Mouse (Mus musculus) frontal cortex, adult (tissue): Measurements from ENCODE around the gene Tcf12.

ENCODE experiments used
- ATAC-seq: cut with Nextera tagmentation; 2 replicates; pipeline ENCODE4 v1.9.2; 2017; ENCODE audit warnings: mild to moderate bottlenecking, moderate library complexity, mixed read lengths; ENCODE audit not compliant: low TSS enrichment

Gene Tcf12

DNA sequence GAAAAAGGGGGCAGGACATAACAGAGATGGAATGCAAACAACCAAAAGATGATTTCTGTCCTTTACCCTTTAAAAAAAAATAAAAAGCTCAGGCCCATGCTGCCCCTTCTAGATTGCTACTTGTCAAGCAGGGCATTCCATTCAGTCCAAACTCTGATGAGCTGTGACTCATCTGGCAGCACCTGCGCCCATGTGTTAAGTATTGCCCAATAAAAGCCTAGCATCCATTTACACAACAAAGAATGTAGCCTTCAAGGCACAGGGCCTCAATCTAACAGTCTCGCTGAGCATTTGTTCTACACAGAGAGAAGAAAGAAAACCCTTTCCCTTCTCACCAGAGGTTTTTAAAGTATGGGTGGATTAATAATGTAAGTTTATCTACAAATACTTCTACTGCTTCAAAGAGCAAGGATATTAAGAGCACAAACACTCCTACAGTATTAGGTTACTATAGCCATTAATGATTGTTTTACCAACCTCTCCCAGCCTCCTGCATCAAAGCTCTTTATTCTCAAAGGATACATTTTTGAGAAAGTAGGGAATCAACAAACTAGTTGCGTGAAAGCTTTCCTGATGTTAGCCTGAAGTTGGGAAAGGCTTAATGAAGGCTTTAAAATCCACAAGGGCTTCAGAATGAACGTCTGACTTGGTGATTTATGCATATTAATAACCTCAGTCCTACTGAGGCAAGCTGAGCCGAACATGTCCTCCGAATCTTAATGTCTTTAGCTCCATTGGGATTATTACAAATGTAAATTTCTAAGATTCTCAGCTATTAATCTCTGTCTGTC lies 195.6 kb downstream of the Tcf12 start:
- no peak for ATAC-seq

DNA sequence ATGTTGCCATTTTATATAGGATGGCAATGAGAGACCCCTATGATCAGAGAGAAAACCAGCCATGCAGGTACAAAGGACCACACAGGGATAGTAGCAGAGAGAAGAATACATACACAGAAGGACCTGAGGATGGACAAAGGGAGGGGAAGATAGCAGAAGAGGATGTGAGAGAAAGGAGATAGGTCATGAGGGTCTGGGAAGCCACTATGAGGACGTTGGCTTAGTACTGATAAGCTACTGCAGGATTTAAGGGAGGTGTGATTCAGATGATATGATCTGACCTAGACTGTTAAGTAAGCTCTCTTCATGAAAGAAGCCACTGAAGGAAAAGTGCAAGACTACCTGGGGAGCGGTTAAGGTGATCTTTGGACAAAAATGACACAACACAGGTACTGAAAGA lies 205.1 kb downstream of the Tcf12 start:
- ATAC-seq = no peak

DNA sequence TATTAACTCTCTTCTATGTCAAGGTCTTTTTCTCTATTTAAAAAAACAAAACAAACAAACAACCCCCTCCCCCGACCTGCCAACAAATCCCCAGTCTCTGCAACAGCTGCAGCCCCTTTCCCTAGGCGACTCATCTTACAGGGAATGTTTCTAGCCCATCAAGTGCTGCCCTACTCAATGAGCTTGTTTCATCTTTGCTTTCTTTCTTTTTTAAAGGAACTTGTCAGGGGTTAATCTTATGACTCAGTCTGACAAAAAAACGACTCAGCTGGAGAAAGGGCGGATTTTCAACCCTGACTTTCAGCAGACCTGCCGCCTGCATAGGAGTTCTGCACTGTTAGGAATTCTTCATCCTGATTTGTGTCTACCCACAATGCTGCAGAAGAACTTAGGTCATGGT lies 212.8 kb downstream of the Tcf12 start:
- ATAC-seq = no peak

DNA sequence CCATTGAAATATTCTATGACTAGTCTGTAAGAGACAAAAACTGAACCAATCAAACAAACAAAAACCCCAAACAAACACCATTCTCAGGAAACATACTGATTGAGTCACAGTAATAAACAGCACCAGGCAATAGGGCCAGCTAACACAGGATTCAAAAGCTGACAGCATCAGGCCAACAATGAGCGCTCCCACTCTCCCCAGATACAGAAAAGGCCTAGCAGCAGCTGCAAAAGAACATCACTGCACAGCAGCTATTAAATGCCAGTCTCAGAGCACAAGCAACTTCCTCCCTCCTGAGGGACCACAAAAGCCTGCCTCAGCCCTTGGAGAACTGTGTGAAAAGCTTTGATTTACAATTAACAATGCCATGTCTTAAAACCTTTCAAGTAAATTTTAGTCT lies 214.3 kb downstream of the Tcf12 start:
- no peak for ATAC-seq

DNA sequence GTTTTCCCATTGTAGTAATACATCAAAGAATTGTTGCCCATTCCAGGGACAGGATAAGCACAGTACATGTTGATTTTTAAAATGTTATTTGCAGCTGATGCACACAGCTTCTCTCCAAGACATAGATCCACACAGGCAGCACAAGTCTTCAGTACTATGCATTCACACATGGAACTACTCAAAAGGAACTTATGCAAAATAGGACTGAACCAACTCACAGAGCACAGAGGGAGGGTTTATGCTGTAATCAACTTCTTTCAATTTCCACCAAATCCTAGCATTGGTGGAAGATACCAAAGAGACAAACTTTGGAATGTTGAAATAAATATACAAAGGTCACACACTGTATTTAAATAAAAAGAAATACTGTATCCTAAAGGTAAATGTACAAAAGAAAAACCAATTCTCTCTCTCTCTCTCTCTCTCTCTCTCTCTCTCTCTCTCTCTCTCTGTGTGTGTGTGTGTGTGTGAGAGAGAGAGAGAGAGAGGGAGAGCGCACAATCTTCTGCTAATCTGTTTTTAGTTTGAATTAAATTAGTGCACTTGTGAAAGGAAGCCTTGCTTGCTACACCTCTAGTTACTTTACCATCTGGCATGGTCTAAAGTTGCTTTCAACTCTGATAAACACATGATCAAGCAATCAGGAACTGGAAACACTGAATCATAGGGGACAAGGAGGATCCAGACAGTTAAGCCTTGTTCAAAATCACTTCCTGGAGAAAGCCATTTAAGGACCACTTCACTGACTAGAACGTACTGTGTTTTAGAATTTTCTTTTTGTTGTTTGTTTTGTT lies 215.5 kb downstream of the Tcf12 start:
- ATAC-seq = peak; percentile 82

DNA sequence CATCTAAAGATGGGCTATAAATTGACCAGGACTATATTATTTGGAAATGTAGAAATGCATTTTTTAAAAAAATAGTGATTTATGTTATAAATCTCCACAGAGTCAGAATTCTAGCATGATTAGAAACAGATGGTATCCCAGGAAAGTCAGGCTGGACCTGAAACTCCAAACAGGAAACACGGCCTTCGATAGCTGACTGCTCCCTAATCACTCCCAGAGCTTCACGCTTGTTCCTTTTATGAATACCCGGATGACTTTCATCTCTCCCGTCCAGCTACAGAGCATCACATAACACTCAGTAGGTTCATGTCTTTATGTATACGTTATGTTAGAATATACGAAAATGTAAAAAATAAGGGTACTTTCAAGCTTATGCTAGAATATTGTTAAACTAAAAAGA lies 216.4 kb downstream of the Tcf12 start:
- ATAC-seq = no peak

DNA sequence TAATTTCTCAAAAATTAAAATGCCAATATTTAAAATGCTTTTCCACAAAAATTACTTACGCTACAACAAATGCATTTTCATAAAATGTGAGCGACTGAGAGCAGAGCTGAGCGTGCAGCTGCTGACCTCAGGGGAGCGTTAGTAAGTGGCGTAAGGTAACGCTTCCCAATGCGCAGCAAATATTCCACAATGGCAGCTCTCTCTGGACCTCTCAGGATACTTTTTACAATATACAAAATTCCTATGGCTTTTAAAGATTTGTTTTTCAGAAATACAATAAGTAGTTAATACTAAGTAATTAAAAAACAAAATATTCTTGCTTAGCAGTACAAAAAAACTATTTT lies 216.8 kb downstream of the Tcf12 start:
- no peak for ATAC-seq

DNA sequence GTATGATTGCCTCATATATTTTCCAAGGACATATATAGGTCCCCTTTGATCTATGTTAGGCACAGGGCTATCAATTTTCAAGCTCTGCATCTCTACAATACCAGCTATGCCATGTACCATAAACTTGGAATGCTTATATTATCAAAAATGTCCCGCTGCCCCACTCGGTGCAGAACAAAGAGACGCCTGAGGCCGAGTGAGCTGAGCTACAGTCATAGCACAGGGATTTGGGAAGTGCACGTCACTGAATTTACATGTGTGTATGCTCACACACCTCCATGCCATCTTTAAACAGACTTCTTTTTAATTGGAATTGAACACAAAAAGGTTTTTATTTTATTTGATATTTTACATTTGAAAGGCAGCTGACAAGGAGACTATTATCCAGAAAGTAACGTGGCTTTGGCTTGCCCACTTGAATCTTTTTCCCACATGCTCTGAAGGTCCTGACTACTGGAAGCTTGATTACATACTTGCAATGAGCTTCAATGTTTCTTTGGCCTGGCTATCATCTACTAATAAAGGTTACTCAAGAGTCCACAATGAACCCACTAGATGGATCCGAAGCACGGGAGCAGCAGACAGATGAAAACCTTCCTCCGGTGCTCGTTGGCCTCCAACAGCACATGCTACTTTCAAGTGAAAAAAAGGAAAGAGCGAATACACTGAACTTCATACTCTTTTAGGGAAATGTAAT lies 217.3 kb downstream of the Tcf12 start:
- no peak for ATAC-seq

DNA sequence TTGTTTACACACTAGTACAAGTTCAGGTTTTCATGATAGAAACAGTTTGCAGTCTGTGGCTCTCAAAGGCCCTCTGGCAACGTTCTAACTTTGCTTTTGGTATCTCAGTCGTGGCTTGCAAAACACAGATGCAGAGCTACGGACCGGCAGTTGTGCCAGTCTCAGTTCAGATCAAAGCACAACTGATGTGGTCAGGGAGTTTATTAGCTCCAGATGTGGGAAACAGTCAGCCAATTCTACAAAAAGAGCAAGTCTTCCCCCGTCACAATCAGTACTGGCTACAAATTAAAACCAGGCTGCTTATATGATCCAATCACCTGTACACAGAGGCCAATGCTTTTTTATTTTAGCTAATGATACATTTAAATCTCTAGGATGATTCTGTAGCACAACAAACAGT lies 223.2 kb downstream of the Tcf12 start:
- ATAC-seq = no peak

DNA sequence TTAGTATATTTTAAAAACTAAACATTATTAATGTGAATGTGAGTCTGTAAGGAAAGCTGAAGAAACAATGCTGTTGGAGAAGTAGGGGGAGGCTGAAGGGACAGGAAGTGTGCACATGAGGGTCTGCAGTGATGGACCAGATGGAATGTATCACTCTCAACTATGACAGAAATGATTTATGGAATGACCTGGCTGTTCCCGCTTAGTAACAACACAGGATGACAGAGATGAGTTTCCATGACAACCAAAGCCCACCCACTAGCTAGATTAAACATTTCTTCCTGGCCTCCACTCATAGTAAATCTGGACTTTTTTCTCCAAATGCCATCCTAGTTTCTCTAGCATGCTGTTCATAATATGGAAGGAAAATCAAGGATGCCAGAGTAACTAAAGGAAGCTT lies 231.0 kb downstream of the Tcf12 start:
- ATAC-seq = no peak

DNA sequence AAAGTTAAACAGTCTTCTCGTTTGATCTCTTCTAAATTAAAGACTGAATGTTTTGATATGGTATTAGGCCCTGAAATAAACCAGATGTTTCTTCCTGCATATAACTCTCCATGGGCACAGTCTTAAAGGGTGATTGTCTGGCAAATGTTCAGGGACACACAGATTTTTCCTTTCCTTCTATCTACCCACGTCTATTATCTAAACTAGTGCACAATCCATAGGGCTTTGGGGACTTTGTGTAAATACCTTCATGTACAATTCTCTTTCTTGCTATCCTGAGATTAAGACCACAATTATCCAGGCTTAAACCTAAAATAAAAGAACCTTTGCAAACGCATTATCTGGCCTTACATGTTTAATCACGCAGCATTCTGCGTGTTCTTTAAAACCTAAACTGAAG lies 231.7 kb downstream of the Tcf12 start:
- ATAC-seq = no peak

DNA sequence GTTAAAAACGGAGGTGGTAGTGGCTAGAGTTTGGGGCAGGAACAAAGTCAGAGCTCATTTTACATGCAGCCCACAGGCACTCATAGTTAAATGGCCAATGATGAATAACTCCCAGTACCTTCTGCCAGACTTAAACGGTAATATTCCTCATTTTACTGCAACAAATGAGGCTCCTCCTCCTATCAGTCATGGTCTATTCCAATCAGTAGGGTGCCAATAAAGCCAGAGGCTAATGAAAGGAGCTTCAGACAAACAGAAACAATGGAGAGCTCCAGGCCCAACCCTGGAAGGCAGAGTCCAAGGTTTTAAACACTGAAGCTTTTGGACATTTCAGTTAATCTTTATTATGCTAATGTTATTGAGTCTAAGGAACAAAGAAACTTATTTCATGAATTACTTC lies 232.3 kb downstream of the Tcf12 start:
- ATAC-seq = no peak

DNA sequence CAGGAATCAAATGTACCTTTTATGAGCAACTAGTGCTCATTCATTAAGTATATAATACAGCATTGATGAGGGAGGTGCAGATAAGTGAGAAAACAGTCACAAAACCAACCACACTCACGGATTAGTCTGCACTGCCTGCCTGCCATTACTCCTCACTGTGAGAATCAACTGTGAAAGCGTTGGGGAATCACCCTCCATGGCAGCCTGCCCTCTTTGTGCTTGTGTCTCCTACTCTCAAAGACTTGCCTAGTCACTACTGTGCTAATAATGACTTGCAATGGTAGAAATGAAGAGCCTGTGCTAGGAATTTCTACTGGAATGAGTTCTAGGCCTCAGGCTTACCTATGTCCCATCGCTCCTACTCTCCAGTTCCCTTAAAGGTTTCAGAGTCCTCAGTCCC lies 233.8 kb downstream of the Tcf12 start:
- no peak for ATAC-seq

DNA sequence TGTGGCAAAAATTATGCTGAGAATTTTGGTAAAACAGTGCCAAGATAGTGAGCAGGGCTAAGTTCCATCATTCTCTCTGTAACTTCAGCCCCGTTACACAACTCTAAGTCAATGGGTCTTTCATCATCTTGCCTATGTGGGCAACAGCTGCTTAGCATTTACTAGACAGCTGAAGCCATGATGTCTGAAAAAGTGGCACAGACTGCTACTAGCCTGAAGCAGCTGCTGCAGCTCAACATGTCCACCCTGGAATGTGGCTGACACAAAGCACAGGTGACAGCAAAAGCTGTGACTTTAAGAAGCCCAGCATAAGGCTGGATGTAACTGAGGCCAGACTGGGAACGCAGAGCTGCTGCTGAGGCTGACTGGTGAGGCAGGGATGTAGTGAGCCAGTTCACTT lies 236.9 kb downstream of the Tcf12 start:
- ATAC-seq = no peak

DNA sequence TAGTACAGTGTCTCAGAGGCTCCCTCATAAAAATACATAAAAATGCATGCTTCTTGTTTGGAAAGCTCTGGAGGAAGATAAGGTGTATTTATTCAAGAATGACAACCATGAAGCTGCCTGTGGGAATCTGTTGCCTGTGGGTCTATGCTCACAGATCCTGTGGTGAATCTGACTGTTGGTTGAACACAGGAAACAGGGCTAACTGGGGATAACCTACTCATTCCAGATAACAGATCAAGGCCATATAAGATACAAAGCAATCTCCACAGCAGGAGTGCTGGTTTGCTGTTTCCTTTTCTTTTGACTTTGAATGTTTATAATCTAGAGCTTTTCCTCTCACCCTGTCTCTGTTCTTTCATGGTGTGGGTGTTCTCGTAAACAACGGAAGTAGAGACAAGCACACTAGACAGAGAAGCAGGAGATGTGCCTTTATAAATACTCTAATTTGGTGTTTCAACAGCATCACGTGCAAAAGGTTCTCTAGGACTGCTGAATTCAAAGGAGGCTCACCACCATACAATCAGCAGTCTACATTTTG lies 237.6 kb downstream of the Tcf12 start:
- ATAC-seq = no peak

DNA sequence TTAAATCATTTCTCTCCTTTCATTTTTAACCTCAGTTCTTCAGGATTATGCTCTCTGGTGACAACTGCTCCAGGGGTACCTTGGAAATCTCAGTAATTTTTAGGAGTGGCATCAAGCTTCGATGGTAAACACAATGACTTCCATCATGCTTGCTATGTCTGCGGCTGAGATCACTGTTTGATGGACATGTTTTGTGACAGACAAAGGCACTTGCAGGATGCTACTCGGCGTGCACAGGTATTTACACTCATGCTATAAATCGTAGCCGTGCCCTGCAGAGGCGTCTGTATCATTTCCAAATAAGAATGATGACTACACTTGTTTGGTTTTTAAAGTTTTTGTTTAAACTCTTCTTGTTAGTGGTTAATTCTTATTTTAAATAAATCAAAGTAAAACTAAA lies 248.3 kb downstream of the Tcf12 start:
- ATAC-seq = no peak

DNA sequence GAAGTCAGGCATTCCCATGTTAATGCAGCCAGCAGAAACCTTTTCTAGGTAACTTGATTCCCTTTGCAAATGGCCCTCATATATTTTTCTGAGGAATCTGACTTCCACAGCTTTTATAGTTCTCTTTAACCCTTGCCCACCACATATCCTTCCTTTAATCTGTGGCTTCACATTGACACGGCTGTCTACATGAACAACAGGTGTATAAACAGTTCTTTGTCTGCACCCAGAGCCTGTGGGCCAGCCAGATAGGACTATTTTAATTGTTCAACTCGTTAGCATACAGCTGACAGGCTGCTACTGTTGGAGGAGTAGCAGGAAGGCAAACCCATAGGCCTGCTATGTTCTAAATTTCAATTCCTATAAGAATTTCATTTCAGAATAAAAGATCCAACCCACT lies 250.0 kb downstream of the Tcf12 start:
- no peak for ATAC-seq

DNA sequence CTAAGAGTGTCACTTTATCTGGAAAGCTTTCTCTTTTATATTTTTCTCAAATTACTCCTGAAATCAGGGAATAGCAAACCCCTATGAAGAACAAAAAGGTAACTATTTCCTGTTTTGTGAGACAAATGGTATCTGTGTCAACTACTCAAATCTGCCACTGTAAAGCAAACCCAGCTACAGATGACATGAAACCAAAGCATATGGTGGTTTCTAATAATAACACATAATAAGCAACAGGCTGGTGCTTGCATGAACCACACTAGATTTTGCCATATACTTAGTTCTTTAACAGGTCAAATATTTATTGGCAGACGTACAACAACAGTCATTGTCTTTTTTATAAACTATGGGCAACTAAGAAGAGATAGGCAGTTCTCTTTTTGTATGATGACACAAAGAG lies 253.7 kb downstream of the Tcf12 start:
- ATAC-seq = no peak

DNA sequence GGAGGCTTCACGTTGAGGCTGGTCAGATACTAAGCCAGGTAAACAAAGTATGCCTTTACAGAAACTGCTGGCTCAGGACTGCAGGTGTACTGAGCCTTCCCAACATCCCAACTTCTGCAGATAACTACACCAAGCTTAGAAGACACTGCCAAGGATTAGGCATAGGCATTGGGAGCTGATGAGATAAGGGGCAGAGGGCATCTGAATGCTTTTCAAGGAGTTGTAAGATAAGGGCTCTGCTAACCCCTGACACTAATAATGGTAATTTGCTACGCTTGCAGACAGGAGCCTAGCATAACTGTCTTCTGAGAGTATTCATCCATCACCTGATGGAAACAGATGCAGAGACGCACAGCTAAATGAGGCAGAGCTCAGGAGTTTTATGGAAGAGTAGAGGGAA lies 257.8 kb downstream of the Tcf12 start:
- no peak for ATAC-seq

DNA sequence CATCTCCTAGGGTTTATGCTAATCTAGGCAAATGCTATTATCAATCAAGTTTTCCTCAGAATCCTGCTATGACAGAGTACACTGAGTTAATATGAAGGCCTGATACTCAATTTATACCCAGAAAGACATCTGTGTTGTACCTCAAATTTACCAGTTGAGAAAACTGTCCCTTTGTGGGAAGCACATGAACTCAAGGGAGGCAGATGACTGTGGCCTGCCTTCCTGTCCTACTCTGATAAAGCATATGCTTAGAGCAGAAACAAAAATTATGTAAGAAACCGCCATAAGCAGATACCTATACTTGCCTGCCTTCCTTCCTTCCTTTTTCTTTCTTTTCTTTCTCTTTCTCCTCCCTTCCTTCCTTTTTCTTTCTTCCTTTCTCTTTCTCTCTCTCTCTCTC lies 261.4 kb downstream of the Tcf12 start:
- ATAC-seq = no peak

DNA sequence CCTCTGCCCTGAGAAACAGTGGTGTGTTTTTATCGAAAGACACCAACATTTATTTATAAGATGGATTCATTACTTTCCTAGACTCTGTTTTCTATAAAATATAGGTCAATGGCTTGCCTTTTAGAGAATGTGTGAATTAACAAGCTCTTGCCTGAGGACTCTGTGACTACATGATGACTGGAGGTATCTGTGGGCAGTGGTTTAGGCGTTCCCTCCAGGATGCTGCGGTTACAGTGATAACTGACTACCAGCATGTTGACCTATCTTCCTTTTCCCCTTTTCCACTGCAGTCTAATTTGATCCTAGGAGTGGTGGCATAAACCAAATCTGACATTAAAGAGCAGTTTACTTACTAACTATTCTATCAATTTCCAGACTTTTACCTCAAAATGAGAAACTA lies 263.3 kb downstream of the Tcf12 start:
- no peak for ATAC-seq

DNA sequence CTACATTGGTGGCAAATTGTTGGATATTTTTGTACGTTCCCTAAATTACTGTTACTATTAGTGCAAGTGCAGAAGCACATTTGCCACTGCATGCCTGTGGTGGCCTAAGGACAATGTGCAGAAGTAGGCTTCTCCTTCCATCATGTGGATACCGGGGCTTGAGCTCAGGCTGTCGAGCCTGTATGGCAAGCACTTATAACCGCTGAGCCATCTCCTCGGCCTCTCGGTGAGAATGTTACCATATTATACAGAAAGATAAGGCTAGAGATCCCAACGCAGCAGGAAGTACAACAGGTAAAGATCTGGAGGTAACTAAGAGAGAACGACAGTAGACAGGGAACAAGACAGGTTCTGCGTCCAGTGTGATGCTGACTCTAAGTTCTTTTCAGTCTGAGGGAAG lies 263.8 kb downstream of the Tcf12 start:
- ATAC-seq = no peak

DNA sequence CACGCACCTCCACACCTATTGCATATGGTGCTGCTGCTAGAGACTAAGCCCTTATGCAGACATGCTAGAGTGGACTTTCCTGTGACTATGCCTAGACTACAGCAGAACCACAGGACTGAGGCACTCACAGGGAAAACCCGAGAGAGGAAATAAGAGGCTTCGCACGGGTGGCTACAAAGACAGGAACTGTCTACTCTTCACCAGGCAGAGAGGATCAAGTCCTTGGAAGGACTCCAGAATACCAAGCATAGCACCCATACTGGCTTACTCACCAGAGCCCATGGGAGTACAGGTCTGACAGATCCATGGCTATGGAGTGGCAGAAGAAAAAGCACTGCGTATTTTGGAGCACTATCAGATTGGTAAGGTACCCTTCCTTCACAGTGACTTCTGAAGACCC lies 269.8 kb downstream of the Tcf12 start:
- no peak for ATAC-seq
